Mouse (Mus musculus): ENCODE data around the gene Selenok.
A peak's percentile ranks its signal among the peaks of the same experiment; 100 is the strongest.

Selenok gene

DNA sequence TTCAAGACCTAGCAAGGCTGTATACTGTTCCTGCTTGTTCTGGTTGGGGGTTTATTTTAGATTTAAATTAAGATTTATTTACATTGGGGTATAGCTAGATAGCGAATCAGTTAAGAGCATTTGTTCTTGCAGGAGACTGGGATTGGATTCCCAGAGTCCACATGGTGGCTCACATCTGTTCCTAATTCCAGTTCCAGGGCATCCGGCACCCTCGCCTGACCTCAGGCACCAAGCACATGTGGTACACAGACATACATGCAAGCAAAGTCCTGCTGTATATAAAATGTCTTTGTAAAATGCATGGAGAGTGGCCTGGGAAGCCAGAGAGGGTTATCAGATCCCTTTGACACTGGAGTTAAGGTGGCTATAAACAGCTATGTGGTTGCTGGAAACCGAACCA is 26.9 kb downstream of the Selenok start:
- DNase-seq (ENCODE audit: low read depth, low spot score), result no peak

DNA sequence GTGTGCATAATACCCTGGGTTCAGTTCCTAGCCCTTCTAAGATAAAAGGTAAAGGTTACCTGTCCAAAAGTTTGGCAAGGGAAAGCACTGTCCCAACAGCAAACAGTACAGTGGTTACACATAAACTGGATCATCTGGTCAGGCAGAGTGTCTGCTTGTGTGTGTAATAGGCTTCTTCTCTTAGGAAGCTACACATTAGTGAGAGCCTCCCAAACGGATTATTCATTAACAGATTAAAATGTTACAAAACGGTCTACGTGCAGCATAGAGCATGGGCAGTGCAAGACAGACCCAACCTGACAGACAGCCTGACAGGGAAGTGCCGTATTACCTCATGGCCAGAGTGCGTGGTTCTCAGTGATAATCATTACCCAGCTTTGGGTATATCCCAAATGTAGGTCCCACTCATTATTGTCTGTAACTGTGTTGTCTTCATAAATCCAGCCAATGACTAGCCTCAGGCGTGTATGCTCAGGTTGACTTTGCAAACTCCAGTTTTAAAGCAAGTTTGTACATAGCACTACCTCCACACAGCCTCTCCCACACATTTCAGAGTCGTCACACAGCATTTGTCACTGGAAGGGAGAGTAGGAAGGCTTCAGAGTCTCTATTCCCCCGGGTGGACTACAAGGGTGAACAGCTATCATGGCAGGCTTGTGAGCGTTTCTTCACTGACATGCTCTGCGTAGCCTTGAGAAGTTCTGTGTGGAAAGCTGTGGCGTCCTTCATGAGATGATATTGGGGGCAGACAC is 28.1 kb downstream of the Selenok start:
- peak; percentile 69 for DNase-seq (ENCODE audit: low read depth, low spot score)

DNA sequence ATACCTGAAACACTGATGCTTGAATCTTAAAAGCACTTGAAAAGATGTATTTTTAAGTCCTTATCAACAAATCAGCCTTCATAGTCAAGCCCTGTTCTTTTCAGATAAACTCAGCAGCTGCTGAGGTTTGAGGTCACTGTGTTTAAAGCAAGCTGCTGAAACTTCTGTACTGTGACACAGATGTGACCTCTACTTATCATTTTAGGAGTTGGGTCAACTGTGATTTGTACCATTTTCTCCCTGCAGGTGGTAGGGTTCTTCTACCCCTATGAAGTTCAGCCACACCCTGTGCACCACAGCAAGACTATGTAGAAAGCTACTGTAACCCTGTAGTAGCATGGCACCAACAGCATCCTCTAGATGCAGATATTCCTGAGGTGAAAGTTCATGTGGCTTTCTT is 29.2 kb downstream of the Selenok start:
- DNase-seq (ENCODE audit: low read depth, low spot score), result no peak

DNA sequence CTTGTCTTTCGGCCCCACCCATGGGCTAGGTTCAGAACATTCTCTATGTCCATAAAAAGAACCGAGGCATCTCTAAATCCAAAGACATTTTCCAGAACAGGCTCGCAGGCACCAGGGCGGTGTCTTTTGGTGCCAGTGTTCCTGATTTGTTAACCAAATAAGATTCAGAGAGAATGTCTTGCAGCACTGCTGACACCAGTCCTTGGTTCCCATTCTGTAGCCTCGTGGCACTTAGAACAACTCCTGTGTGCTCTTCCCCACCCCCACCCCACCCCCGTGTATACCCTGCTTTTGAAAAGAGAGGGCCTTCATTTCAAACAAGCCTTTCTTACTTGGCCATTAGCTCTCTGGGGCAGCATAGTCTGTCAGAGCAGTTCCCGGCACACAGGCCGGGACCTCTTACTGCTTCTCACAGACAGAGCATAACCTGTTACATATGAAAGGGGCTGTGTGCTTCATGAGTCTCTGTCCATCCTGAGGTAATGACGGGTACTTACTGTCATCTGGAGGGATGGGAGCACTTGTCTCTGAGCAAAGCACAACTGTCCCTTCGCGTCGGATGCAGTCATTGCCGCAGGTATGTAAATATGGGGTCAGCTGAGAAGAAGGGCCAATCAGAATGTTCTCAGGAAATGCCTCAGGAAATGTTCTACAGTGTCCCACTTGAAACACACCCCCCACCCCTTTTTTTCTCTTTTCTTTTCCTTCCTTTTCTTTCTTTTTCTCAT is 30.8 kb downstream of the Selenok start:
- DNase-seq (ENCODE audit: low read depth, low spot score), result peak; percentile 29

DNA sequence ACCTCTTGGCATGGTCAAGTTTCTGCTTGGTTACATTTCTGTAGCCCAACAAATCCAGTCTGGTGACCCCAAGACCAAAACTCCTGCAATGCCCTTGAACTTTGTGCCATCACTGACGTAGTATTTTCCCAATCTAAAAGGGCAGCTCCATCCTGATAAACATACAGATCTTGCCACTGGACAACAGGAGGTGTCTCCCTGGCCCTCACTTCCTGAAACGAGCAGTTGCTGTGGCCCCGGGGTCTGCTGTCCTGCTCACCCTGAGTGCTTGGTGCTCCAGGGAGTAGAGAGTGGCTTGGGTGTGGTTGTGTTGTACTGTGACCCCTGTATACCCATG is 31.3 kb downstream of the Selenok start:
- no peak for DNase-seq (ENCODE audit: low read depth, low spot score)

DNA sequence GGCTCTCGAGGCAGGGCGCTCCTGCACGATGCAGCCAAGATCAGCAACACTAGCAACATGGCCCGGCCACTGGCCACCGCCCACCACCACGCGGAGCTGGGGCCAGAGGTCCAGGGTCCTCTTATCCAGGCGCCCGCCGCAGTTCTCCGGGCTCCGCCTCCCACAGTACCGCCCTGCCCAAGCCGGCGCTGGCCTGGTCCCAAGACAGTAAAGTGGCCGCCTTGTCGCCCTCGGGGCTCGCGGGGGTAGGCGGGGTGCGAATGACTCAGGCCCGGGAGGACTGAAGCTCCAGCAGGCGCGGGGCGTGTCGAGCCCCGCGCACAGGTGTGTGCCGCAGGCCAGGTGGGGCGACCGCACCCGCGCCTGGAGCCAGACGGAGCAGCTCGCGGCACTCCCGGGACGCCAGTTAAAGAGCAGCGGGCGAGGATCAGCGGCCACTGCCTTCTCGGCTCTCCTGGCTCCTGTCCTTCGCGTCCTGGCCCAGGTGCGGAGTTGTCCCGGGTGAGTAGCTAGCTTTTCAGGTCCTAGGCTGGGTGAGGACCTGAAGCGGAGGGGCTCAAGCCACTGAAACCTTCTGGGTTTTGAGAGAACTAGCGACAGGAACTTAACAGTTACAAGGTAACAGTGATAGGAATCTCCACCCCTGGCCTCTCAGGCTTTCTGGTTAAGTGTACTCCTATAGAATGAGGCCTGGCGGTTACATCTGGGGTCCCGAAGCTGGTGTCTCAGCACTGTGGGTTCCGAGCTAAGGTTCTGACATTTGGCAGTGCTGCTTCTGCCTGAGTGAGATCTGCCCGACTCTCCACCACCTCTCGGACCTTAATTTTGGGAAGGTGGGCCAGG is 40.8 kb downstream of the Selenok start, which contains the start of the genes Il17rb and Chdh:
Gene Il17rb (minus strand): TSS at position 164 of the 843 bp plus-strand sequence.
Gene Chdh (plus strand): TSS at position 291 of the 843 bp plus-strand sequence.
- DNase-seq (ENCODE audit: low read depth, low spot score), result peak; percentile 63

DNA sequence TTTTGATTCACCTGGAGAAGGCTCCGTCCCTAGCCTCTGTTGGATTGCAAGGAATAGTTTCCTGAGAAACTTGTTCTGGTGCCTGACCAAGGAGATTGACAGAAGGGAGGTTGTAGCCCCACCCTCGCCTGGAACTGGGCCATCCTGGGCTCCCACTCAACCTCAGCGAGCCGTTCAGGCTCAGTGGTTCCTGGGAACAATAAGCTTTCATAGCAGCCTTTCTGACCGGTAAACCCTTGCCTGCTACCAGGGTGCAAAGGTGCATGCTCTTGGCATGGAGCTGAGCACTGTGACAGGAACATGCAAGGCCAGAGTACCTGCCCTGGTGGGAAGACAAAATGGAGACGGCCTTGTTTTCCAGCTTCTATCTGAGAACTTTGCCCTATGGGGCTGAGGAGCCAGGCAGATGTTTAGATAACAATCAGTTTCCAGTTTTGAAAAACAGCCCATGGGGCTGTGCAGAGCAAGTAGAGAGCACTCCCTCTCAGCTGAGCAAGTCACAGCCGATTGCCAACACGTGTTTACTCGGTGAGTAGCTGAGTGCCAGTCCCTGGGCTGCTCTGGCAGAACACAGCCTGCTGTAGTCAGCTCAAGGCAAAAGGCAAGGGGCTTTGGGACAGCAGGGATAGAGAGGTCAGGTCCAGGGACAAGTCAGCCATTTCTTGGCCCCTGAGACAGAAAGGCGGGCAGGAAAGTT is 41.9 kb downstream of the Selenok start:
- DNase-seq (ENCODE audit: low read depth, low spot score), result peak; percentile 61

DNA sequence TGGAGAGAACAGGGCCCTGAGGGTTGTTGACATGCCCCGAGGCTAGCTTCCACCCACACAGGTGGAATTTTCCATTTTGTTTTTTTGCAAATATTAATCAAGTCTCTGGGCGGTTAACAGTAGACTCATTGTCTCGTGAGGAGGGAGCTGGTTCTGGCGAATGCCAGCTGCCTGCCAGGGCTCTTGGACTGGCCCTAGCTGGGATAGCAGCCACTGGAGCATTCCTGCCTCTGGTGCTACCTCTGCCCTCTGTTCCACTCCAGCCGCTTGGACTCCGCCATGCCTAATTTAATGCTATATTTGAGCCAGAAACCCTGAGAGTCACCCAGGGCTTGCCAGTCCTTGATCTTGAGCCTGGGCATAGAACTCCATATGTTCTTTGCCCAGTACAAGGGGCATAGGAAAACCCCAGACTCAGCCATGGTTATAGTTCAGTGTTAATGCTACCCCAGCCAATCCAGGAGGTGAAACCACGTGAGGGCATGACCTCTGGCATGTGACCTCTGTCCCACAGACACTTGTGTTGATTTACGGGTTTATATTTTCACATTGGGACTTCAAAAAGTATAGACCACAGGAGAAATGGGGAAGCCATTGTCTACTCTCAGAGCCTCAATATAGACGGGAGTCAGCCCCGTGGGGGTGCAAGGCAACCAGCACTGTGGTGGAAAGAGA is 43.9 kb downstream of the Selenok start:
- peak; percentile 76 for DNase-seq (ENCODE audit: low read depth, low spot score)

DNA sequence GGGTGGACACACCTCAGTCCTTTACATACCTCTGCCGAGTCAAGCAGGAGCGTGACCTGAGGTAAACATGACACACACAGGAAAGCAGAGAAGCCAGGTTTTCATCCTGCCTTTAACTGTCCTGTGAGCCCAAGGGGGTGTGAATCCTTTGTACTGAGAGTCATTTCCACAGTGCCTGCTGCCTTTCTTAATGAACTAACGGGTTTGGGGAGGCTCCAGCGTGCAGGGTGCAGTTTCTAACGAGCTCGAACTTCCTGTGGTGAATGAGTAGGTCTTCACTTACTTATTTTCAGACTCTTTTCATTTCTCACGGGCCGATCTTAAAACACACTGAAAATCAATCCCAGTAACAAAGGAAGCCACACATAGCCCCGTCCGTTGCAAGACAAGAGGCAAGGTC is 46.4 kb downstream of the Selenok start:
- DNase-seq (ENCODE audit: low read depth, low spot score), result no peak

DNA sequence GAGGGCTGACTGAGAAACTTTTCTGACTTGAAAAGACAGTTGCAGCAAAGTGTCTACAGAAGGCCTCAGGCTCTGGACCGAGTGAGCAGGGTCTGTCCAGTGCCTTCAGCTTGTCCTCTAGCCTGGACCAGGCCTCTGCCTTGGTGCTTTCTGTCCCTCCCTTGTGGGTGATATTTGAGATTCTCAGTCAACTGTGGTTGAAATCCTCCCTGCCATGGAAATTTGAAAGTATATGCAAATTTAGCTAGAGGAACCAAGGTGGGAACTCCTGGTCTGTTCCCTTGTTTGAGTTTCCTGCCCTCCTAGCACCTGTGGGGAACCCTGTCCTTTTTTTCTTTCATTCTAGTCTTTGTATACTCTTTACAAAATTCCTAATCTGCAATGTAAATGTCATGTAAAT is 46.9 kb downstream of the Selenok start:
- DNase-seq (ENCODE audit: low read depth, low spot score), result no peak

DNA sequence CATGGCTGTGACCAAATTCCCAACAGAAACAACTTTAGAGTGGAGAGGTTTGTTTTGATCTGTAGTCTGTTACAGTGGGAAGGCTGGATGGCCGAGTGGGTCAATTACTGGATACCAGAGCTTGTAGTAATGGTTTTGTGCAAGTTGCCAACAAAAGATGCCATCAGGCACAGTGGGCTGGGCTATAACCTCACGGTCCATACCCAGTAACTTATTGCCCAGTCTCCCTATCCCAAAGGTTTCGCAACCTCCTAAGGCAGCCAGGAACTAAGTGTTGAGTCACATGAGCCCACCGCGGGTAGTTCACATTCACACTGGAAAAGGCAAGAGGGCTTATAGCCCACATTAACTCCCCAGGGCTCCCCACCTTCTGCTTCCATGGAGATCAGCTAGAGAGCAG is 48.6 kb downstream of the Selenok start:
- DNase-seq (ENCODE audit: low read depth, low spot score), result no peak

DNA sequence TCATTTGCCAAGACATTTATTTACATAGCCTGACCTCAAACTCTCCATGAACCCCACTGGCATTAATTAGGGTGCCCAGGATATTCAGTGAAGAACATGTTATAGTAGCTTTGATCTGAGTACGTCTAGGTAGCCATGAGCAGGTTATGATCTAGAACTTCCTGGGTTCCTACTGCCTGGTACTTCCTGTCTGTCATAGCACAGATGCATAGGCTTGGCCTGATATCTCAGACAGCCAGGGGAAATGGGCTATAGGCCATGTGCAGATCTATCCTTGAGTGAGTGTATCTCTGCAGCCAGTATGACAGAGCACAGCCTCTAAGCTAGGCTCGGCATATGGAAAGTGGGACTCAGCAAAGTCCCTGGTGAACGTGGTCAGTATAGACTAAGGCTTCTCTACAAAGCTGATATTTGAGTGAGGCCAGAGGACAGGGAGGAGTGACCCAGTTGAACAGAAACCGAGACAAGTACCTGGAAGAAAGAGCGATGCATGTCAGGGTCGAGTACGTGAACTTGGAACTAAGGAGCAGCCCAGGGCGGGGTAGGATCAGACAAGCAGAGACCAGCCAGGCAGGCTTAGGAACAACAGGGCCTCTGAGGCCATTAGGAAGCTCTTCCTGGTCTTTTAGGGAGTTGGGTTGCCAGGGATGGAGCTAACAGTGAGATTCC is 49.8 kb downstream of the Selenok start:
- DNase-seq (ENCODE audit: low read depth, low spot score), result no peak

DNA sequence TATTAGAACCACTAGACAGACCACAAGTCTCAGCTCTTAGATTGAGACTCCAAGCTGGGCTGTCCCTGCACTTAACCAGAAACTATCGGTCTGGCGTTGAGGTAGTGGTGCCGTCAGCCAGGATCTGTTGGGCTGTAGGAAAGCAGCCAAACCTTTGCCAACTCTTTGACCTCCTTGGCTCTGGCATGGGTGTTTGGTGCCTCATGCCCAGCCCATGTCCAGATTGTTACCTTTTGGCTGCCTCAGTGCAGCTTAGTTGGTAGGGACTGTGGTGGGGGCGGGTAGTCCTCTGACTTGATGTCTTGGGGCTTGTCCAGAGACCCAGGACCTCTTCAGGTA is 50.3 kb downstream of the Selenok start:
- DNase-seq (ENCODE audit: low read depth, low spot score), result no peak

DNA sequence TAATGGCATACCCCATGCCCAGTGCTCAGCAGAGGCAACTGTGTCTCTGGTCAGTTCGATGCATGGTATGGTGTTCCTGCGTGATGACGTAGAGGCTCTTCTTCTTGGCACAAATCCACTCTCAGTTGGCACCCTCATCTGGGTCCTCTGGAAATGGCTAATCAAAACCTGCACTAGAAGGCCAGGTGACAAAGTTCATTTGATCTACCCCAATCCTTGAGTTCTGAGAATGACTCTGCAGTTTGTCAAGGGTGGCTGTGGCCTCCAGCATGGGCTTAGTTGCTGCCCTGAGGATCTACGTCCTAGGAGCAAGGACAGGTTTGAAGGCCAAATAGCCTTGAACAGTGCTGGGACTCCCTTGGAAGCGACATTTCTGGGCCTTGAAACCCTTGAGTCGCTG is 50.7 kb downstream of the Selenok start:
- DNase-seq (ENCODE audit: low read depth, low spot score), result no peak

DNA sequence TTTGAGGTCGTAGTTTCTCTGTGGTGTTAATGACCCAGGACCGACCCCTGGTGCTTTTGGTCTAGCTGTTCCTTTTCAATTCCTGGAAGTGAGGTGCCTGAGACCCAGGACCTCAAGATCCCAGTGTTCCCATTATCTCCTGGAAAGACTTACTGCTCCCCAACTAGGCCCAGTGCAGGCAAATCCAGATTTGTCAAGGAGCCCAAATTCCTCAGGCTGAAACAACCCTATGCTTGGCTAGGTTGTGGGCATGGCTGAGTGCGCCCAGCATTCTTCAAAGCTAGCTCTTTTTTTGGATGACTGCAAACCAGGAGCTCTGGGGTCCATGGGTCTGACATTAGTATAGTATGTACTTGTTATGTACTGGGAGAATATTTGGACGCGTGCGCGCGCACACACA is 51.3 kb downstream of the Selenok start:
- DNase-seq (ENCODE audit: low read depth, low spot score), result no peak

DNA sequence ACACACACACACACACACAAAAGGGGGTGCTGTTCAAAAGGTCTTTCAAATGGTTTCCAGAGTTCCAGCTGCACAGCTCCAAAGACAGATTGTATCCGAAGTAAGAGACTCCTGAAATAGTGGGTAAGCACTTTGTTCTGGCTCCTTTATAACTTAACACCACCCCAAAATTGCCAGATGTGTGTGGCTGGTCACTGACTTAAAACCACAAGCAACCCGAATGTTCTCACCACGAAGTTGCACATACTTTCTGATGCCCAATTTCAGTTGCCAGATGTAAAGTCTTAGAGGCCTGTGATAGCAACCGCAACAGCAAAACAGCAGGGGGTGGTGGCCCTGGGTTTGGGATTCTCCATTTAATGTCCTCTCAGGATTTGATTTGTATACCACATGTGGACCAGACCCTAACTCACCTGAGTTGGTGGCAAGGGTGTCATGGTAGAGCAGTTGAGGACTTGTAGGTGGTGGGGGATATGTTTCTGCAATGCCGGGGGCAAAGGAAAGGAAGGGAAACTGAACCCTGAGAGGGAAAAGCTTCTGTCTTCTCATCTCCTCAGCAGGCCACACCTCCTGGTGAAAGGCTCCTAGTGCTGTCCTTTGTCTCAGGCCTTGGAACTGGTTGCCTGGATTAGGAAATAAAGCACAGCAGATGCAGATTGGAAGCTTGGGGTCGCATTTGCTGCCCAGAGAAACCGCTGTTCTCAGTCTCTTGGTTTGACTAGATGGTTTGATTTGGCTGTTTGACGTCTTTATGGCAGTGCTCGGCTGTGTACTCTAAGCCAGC is 51.9 kb downstream of the Selenok start:
- no peak for DNase-seq (ENCODE audit: low read depth, low spot score)

DNA sequence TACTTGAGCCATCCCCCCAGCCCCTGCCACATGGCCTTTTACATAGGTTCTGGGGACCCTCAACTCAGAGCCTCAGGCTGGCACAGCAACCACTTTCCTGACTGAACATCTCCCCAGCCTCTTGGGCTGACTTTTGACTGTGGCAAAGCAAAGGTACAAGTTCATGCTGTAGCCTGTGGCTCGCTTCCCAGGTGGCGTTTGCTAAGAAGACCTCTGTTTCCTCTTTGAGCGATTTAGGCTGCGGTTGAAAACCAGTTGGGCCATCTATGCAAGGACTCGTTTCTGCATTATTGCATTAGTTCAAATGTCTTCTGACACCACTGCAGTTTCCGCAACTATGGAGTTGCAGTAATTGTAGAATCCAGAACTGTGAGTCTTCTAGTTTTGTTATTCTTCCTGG is 54.4 kb downstream of the Selenok start:
- no peak for DNase-seq (ENCODE audit: low read depth, low spot score)

DNA sequence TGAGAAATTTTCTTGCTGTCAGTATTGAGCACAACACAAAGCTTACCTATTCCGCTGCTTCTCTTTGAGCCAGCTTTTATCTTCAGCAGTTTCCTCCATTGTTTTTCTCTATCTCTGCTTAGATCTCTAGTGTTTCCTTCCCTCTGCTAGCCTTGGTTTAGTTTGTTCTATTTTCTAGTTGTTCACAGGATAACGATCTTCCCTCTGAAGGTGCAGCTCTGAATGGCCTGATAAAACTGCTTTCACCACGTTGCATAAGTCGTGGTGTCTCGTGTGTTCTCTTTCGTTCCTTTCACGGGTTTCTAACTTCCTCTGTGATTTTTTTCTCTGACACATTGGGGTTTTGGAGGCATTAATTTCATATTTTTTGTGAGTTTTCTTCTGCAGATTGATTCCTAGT is 56.3 kb downstream of the Selenok start:
- no peak for DNase-seq (ENCODE audit: low read depth, low spot score)
